Mouse (Mus musculus) midbrain, embryonic 15.5 days (tissue): Measurements from ENCODE around the gene Thsd4. TPM values are rescaled to one million over a fixed set of nuclear protein-coding genes. Genes with fewer than 3 reads are reported as not detected.

Experiments used
- ATAC-seq: fragments of 200-750 bp; cut with Nextera tagmentation; replicated peaks from 2 replicates; pipeline ENCODE4 v1.8.0; 2017; ENCODE audit warnings: moderate TSS enrichment
- H3K27ac ChIP-seq: fragments of 300-500 bp; sonication (generic); 2 replicates; pipeline ENCODE4 v1.5.1; 2015; ENCODE audit warnings: mild to moderate bottlenecking, inconsistent platforms
- H3K27me3 ChIP-seq: fragments of 300-500 bp; sonication (generic); replicated peaks from 2 replicates; pipeline ENCODE4 v1.6.1; 2015; ENCODE audit warnings: inconsistent platforms
- H3K36me3 ChIP-seq: fragments of 300-500 bp; sonication (generic); replicated peaks from 2 replicates; pipeline ENCODE4 v1.6.1; 2015; ENCODE audit warnings: inconsistent platforms
- H3K4me1 ChIP-seq: fragments of 300-500 bp; sonication (generic); 2 replicates; pipeline ENCODE4 v1.6.1; 2015; ENCODE audit warnings: inconsistent platforms
- H3K4me2 ChIP-seq: fragments of 300-500 bp; sonication (generic); 2 replicates; pipeline ENCODE4 v1.6.1; 2015; ENCODE audit warnings: inconsistent platforms, mild to moderate bottlenecking, moderate library complexity
- H3K4me3 ChIP-seq: fragments of 300-500 bp; sonication (generic); 2 replicates; pipeline ENCODE4 v1.5.1; 2015; ENCODE audit warnings: mild to moderate bottlenecking, inconsistent platforms
- H3K9ac ChIP-seq: fragments of 300-500 bp; sonication (generic); 2 replicates; pipeline ENCODE4 v1.6.1; 2015; ENCODE audit warnings: mild to moderate bottlenecking, inconsistent platforms
- H3K9me3 ChIP-seq: fragments of 300-500 bp; sonication (generic); 2 replicates; pipeline ENCODE4 v1.6.1; 2016; ENCODE audit warnings: inconsistent platforms
- WGBS: fragments of 180-500 bp; shearing (Covaris S2); methylation state at CpG from one replicate; pipeline ENCODE4 v1.1.7; 2015; ENCODE audit warnings: mixed read lengths; 5-methylcytosine and 5-hydroxymethylcytosine counted together
- polyA plus RNA-seq: library from polyadenylated mRNA; unstranded; fragments of >200 nt; fragmentation: Nextera tagmentation; extraction: Ambion mirVana; gene quantifications from 2 replicates; pipeline ENCODE4 v1.2.1, GENCODE M21; 2015

Gene Thsd4
- polyA plus RNA-seq, 1 experiment from 2014 or later = 6.4 TPM

DNA sequence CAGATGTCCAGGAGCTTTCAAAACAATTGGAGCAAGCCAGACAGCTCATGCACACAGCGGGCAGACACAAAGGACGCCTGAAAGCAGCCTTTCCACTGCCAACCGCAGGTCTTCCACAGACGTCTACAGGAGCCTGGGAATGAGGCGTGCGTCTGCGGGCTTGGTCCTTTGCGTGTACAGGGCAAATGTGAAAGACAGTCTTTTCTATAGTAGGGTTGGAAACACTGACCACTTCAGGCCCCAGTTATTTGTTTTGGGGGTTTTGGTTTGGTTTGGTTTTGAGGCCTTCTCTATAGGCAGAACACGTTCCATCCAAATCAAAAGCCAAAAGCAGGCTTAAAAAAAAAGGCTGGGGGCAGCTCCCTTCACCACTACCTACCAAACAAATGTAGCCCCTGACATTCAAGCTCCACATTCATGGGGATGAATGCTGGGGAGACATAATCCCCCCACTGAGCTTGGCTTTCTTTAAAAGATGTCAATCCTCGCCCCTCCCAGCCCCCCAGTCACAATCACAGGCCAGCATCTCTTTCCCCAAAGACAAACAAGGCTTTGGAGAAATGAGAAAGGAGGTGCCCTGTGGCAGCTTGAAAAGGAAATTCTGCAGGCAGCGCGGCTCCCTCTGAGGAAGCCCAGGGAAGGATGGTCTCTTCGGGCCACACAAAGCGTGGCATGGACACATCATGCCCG lies 255.1 kb downstream of the Thsd4 start:
- Histone ChIP-seq H3K27ac (peak overlapping the region; percentile 59), H3K9me3 (no peaks in the 10 kb centered on the region), H3K36me3 (no peaks in the 10 kb centered on the region), H3K4me2 (no peak overlapping the region), H3K4me3 (no peak overlapping the region), H3K4me1 (peaks cover 18% of the 10 kb centered on the region), H3K27me3 (no peaks in the 10 kb centered on the region), H3K9ac (no peak overlapping the region)
- 14% methylated on average over 15 of the region's 15 CpGs for WGBS
- peak; percentile 77 for ATAC-seq

DNA sequence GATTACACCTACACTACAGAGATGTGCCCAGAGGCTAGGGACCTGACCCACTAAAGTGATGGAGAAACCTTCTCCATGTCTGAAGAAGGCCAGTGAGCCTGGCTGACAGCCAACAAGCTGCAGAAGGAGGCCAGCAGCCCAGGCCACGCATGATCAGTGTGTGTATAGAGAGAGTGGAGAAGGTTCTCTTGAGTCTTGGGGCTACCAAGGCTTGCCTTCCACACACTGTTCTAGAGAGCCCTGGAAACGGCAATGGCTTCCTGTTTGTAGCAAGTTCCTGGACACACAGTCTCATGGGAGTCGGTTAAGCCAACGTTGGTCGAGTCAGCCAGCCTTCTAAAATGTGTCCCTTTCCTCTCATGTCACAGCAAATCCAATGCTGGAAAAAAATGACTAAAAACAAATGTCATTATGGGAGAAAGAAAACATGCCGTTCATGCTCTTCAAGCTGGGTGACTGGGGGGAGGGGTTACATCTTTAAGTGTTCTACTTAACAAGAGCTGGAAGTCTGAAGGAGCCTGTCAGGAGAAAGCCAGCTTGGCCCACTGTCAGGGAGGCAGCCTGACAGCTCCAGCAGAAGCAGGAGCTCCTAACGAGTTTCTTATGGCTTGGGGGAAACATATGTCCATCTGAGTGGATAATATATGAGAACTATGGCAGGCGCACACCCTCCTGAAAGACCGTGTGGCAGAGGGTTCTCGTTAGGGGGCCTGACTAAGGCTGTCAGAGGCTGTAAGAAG lies 257.1 kb downstream of the Thsd4 start:
- peaks cover 18% of the 10 kb centered on the region for H3K4me1 ChIP-seq

DNA sequence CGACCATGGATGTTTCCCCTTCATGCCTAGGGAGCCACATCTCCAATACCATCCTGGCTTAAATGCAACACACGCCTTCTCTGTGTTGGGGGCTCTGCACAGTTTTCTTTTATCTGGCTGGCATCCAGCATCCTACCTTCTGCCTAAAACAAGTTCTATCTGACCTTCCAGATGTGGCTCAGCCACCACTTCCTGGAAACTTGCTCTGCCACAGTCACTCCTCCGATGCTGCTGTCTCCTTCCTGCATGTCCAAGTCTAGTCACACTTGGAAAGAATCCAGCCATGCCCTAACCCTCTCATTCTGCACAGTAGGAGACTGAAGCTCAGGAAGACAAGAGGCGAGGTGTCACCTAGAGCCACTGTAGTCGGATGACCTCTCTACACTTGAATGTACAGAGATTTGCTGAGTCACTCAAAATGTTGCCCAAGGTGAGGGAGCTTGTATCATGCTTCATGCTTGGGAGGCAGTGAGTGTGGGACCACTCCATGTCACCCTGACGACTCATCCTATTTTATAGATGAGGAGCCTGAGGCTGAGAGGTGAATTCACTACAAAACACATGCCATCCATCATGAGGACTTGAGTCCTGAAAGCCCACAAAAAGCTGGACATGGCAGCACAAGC lies 259.2 kb downstream of the Thsd4 start:
- Histone ChIP-seq H3K4me3 (no peak overlapping the region), H3K9me3 (no peaks in the 10 kb centered on the region), H3K4me2 (no peak overlapping the region), H3K27ac (no peak overlapping the region), H3K27me3 (no peaks in the 10 kb centered on the region), H3K9ac (no peak overlapping the region), H3K4me1 (peaks cover 18% of the 10 kb centered on the region), H3K36me3 (no peaks in the 10 kb centered on the region)
- 89% methylated on average over 6 of the region's 6 CpGs for WGBS
- no peak for ATAC-seq

More for the DNA sequence above, 257.1 kb downstream of the Thsd4 start:
- H3K4me2 ChIP-seq = no peak overlapping the region
- H3K36me3 ChIP-seq = no peaks in the 10 kb centered on the region
- WGBS = 59% methylated on average over 10 of the region's 10 CpGs
- H3K27ac ChIP-seq = no peak overlapping the region
- no peak overlapping the region for H3K9ac ChIP-seq
- H3K27me3 ChIP-seq = no peaks in the 10 kb centered on the region
- no peak overlapping the region for H3K4me3 ChIP-seq
- ATAC-seq = no peak
- no peaks in the 10 kb centered on the region for H3K9me3 ChIP-seq

DNA sequence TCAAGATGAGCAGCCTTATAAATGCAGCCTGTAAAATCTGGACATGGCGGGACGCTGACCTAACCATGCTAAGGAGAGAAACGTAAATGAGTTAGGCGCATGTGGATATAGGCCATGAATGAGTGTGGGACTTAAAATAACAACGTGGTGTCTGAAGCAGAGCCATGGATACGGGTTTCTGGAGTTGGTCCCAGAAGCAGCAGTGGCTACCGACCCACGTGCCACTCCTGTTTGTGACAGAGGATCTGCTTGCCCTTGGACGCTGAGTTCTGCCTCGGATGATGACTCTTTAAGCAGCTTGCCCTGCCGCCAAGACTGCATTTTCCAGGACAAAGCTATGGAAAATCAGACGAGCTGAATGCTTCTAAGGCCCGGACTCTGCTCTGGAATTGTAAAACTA lies 262.2 kb downstream of the Thsd4 start:
- H3K27me3 ChIP-seq = no peaks in the 10 kb centered on the region
- no peaks in the 10 kb centered on the region for H3K9me3 ChIP-seq
- WGBS = 67% methylated on average over 13 of the region's 13 CpGs
- no peak overlapping the region for H3K9ac ChIP-seq
- no peaks in the 10 kb centered on the region for H3K4me1 ChIP-seq
- H3K4me3 ChIP-seq = no peak overlapping the region
- ATAC-seq = no peak
- H3K36me3 ChIP-seq = no peaks in the 10 kb centered on the region
- H3K4me2 ChIP-seq = no peak overlapping the region
- no peak overlapping the region for H3K27ac ChIP-seq

DNA sequence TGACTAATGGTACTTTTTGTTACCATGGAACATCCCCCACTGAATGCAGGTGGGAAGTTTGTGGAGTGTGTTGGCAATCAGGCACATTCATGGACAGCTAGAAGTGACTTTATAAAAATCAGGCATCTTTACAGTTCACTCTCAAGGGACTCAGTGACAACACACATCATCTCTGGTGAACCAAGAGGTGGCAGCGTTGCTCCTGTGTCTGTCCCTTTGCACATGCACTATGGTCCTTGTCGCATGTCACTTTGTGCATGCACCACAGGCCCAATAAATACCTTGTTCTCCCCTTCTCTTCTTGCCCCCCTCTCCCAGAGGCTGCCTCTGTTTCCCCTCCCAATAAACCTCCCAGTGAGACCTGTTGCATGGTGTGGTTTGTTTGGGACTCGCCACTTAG lies 270.1 kb downstream of the Thsd4 start:
- H3K36me3 ChIP-seq = no peaks in the 10 kb centered on the region
- H3K4me3 ChIP-seq = no peak overlapping the region
- 60% methylated on average over 3 of the region's 3 CpGs for WGBS
- no peaks in the 10 kb centered on the region for H3K4me1 ChIP-seq
- H3K27ac ChIP-seq = no peak overlapping the region
- H3K27me3 ChIP-seq = no peaks in the 10 kb centered on the region
- no peak overlapping the region for H3K4me2 ChIP-seq
- no peaks in the 10 kb centered on the region for H3K9me3 ChIP-seq
- no peak overlapping the region for H3K9ac ChIP-seq
- ATAC-seq = no peak

DNA sequence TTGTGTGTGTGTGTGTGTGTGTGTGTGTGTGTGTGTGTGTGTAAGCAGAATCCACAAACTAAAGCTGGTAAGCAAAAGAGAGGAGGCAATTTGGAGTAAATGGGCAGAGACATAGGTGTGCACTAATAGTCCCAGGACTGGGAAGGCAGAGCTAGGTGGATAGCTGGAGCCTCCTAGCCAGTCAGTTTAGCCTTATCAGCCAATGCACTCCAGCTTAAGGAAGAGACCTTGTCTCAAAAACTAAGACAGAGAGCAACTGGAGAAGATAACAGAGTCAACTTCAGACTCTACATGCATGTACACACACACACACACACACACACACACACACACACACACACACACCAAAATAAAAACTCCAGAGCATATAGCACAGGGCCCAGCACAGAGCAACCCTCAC lies 271.4 kb downstream of the Thsd4 start:
- Histone ChIP-seq H3K9me3 (no peaks in the 10 kb centered on the region), H3K27me3 (no peaks in the 10 kb centered on the region), H3K9ac (no peak overlapping the region), H3K36me3 (no peaks in the 10 kb centered on the region), H3K4me2 (no peak overlapping the region), H3K4me1 (no peaks in the 10 kb centered on the region), H3K4me3 (no peak overlapping the region), H3K27ac (no peak overlapping the region)
- no peak for ATAC-seq

DNA sequence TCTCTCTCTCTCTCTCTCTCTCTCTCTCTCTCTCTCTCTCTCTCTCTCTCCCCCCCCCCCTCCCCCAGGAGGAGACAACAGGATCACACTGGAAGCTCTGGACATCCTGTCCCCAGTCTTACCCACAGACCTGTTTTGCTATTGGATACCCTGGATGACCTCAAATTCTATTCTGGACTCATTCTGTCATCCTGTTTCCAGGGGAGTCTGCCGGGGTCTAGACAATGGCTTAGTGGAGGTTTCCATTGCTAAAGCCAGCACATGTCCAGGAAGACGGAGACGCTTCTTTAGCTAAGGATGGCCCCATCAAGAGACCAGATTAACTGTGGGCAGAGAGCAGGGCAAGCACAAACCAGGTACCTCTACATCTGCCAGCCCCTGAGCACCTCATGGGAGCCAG lies 273.8 kb downstream of the Thsd4 start:
- Histone ChIP-seq H3K36me3 (no peaks in the 10 kb centered on the region), H3K9me3 (no peaks in the 10 kb centered on the region), H3K27ac (no peak overlapping the region), H3K4me1 (no peaks in the 10 kb centered on the region), H3K27me3 (no peaks in the 10 kb centered on the region), H3K4me2 (no peak overlapping the region), H3K4me3 (no peak overlapping the region), H3K9ac (no peak overlapping the region)
- ATAC-seq = no peak
- 82% methylated on average over 3 of the region's 3 CpGs for WGBS

DNA sequence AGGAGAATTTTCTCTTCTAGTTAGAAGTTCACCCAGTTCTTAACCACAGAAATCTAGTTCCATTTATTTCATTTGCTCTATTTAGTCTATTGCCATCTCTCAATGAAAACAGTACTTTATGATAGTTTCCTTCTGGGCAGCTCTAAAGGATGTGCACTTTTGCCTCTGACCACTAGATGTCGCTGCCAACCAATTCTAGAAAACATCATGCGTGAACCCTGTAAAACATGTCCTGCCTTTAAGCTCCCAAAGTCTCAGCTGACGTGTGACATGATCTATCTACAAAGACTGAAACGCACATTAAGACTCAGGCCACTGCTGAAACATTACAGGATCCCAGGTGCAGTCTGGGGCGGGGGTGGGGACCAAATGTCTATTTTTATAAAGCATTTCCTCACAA lies 276.9 kb downstream of the Thsd4 start:
- peak; percentile 33; the same call in 1 of the 2 replicates for ATAC-seq
- no peaks in the 10 kb centered on the region for H3K9me3 ChIP-seq
- H3K4me1 ChIP-seq = no peaks in the 10 kb centered on the region
- WGBS = 3% methylated on average over 5 of the region's 5 CpGs
- no peak overlapping the region for H3K9ac ChIP-seq
- H3K4me3 ChIP-seq = no peak overlapping the region
- H3K27me3 ChIP-seq = no peaks in the 10 kb centered on the region
- H3K4me2 ChIP-seq = no peak overlapping the region
- no peaks in the 10 kb centered on the region for H3K36me3 ChIP-seq
- no peak overlapping the region for H3K27ac ChIP-seq

DNA sequence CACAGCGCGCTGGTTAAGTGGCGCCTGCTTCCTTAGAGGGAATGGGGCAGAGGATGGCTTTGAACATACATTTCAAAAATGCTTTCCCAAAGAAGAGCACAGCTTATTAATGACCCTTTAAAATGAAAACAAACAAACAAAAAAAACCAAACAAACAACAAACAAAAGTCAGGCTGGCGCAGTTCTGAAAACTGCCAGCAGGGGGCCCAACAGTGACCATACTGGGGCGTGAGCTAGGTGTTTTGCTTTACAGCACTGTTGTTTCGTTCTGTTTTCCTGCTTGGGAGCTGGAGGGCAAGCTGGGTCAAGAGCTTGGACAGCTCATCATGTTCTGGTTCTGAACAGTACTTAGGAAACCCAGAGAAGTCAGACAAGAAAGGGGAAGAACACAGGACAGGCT lies 278.3 kb downstream of the Thsd4 start:
- Histone ChIP-seq H3K9me3 (no peaks in the 10 kb centered on the region), H3K4me2 (no peak overlapping the region), H3K4me1 (no peaks in the 10 kb centered on the region), H3K27ac (no peak overlapping the region), H3K9ac (no peak overlapping the region), H3K27me3 (no peaks in the 10 kb centered on the region), H3K4me3 (no peak overlapping the region), H3K36me3 (no peaks in the 10 kb centered on the region)
- no peak for ATAC-seq
- WGBS = 59% methylated on average over 6 of the region's 6 CpGs

DNA sequence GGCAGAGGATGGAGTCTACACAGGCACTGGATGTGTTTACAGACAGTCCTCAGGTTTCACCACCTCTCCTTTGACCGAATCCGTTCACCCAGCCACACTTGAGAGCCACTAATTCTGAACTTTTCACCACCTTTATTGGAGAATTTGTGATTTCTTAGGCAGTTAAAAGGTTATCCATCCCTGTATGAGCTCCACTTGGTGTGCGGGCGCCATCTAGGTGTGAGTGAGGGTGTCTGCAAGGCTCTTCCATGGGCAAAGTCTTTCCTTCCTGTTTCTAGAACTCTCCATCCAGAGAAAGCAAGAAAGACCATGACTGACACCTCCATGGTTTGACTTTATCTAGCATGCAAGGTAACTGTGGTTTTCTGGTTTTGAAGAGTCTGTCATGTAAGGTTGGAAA lies 284.2 kb downstream of the Thsd4 start:
- no peak for ATAC-seq
- Histone ChIP-seq H3K4me1 (no peaks in the 10 kb centered on the region), H3K4me3 (no peak overlapping the region), H3K9me3 (no peaks in the 10 kb centered on the region), H3K4me2 (no peak overlapping the region), H3K27me3 (no peaks in the 10 kb centered on the region), H3K27ac (no peak overlapping the region), H3K36me3 (no peaks in the 10 kb centered on the region), H3K9ac (no peak overlapping the region)
- 41% methylated on average over 4 of the region's 4 CpGs for WGBS

DNA sequence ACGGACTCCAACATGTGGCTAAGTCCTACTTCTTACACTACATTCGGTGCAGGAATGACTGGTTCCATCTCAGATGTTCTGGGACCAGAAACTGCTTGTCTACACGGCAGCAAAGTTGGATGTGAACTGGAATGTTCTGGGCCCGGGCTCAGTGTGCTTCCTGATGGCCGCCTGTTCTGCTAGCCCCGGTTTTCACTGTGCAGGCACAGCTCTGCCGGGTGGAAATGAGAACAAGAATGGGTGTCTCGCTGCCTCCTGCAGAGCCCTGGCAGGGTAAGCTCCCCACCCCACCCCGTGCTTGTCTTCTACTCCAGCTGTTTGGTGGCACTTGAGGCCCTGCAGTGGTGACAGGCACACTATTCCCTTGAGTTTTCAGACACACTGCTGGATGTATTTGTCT lies 285.7 kb downstream of the Thsd4 start:
- Histone ChIP-seq H3K27me3 (no peaks in the 10 kb centered on the region), H3K9ac (no peak overlapping the region), H3K4me2 (no peak overlapping the region), H3K36me3 (no peaks in the 10 kb centered on the region), H3K27ac (no peak overlapping the region), H3K9me3 (no peaks in the 10 kb centered on the region), H3K4me1 (peaks cover 10% of the 10 kb centered on the region), H3K4me3 (no peak overlapping the region)
- ATAC-seq = no peak
- WGBS = 77% methylated on average over 9 of the region's 9 CpGs

DNA sequence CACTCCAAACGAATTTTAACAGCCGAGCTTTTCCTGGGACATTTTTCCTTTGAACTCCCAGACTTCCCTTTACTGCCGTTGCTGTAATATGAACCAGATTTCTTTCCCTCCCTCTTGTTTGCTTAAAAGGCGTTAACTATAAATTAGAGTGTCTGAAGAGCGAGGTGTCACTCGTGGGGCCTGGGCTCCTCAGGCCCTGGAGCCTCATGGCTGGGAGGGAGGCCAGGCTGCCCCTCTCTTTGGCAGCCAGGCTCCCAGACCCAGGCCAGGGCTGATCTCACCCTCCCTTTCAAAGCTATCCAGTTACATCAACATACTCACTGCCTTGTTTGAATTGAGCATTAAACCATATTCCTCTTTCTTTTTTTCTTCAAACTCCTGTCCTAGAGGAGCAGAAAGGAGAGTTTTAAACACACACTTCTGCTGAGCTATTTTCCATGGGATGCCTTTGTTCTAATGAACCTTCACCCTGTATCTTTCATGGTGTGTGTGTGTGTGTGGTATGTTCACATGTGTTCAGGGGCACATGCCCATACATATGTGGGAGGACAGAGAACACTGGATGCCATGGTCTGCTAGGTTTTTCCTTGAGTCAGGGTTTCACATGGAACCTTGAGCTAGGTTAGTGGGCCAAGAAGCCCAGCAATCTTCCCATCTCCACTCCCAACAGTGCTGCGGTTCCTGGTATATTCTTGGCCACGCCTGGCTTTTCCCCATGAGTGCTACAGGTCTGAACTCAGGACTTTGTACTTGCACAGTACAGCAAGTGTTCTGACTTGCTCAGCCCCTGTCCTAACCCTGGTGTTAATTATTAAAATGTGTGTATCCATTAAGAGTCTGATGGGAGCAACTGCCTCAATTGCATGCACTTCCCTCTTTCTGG lies 287.4 kb downstream of the Thsd4 start:
- Histone ChIP-seq H3K27me3 (no peaks in the 10 kb centered on the region), H3K9ac (no peak overlapping the region), H3K4me1 (peaks cover 21% of the 10 kb centered on the region), H3K4me2 (no peak overlapping the region), H3K36me3 (no peaks in the 10 kb centered on the region), H3K9me3 (no peaks in the 10 kb centered on the region), H3K27ac (no peak overlapping the region), H3K4me3 (no peak overlapping the region)
- WGBS = 51% methylated on average over 8 of the region's 8 CpGs
- ATAC-seq = no peak
